Mouse (Mus musculus): Measurements from ENCODE around the gene 1700019D03Rik.
"Not testable (repeated sequence)": the region's sequence is repeated elsewhere in the genome, so short reads cannot be mapped to it uniquely, and the experiment has no call there.

Gene 1700019D03Rik

DNA sequence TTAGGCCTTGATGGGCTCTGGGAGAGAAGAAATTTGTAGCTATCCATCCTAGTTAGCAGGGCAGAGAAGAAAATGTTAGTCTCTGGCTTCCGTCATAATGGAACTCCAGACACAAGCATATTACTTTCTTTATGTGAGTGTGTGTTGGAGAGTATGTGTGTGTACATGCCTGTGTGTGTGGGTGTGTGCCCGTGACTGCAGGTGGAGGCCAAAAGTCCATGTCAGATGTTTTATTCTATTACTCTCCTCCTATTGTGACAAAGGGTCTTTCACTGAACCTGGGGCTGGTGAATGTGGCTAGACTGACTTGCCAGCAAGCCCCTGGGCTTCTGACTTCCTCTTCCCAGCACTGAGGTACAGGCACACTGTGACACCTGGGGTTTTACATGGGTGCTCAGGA lies 65.5 kb downstream of the 1700019D03Rik start:
- DNase-seq (ENCODE audit: low read depth, low spot score), result no peak

- DNase-seq (ENCODE audit: low read depth, low spot score), result no peak
Observed at GRCm38 (mm10) chr1:52953548-52953947, 66.4 kb downstream of the 1700019D03Rik start.

- peak; percentile 35 for DNase-seq (ENCODE audit: low read depth, low spot score)
Observed at GRCm38 (mm10) chr1:52952551-52953397, 67.2 kb downstream of the 1700019D03Rik start.

DNA sequence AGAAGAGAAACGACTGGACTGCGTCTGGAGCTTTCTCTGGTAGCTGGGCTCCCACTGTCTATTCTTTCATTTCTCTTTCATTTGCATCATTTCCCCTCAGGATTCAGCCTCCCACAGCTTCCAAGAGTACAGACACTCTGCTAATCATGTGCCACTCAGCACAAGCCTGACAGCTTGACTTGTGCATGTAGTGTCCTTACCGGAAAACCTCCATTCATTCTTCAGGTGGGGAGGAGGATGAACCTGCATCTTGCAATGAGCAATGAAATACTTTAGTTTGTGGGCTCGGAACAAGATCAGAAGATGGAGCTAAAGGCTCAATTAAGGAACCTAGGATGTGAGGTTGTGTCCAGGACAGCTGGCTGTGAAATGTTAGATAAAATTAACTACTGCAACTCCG lies 67.8 kb downstream of the 1700019D03Rik start:
- no peak for DNase-seq (ENCODE audit: low read depth, low spot score)

GRCm38 (mm10) chr1:52951146-52951868 lies 68.7 kb downstream of the 1700019D03Rik start:
- DNase-seq (ENCODE audit: low read depth, low spot score), result no peak

GRCm38 (mm10) chr1:52947895-52948294 lies 72.1 kb downstream of the 1700019D03Rik start:
- DNase-seq (ENCODE audit: low read depth, low spot score), result no peak

- DNase-seq (ENCODE audit: low read depth, low spot score), result no peak
Observed at GRCm38 (mm10) chr1:52939021-52939420, 81.0 kb downstream of the 1700019D03Rik start.

- no peak for DNase-seq (ENCODE audit: low read depth, low spot score)
Observed at GRCm38 (mm10) chr1:52934494-52934893, 85.5 kb downstream of the 1700019D03Rik start.

GRCm38 (mm10) chr1:52924482-52924881 lies 95.5 kb downstream of the 1700019D03Rik start:
- not testable (repeated sequence) for DNase-seq (ENCODE audit: low read depth, low spot score)

DNA sequence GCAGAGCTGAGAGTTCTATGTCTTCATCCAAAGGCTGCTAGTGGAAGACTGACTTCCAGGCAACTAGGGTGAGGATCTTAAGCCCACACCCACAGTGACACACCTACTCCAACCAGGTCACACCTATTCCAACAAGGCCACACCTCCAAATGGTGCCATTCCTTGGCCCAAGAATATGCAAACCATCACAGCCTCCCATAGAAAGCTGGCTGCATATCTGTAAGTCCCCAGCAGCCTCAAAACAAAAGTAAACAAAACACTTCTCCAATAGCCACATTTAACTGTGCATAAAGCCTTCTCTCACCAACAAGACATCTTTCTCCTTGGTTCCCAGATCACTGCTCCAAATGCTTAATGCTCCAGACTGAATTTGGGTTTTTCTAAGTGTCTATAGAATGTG lies 101.1 kb downstream of the 1700019D03Rik start:
- DNase-seq (ENCODE audit: low read depth, low spot score), result not testable (repeated sequence)

DNA sequence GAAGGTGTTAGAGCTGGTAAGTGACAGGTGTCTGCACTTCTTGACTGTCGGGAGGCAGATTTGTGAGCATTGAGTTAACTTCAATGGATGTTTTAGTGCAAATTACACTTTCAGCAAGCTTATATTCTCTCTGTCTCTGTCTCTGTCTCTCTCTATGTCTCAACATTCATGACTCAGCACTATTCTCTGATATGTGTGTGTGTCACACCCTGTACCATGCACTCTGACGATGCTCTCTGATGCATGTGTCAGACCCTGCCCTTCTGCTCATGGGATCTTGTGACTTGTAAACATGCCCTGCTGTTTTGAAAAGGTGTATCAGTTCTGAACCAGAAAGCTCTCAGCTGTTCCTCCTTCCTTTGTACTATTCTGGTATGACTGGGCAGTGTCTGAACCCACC lies 103.3 kb downstream of the 1700019D03Rik start:
- DNase-seq (ENCODE audit: low read depth, low spot score), result no peak

DNA sequence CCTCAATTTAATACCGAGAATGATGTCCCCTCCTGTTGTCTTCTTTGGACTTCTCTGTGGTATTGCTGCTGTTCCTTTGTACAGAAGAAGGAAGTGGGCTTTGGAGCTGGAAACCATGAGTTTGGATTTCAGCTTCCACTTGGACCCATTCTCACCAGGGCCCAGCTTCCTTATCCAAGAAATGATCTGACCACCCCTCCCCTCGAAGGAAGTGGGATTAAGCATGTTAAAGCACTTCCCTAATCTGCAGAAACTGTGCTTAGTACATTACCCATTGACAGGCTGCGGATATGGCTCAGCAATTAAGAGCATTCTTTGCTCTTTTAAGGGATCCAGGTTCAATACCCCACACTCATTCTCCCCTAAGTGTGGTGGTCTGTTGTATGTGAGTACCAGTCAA lies 110.2 kb downstream of the 1700019D03Rik start:
- DNase-seq (ENCODE audit: low read depth, low spot score), result no peak

- DNase-seq (ENCODE audit: low read depth, low spot score), result no peak
Observed at GRCm38 (mm10) chr1:52884208-52884607, 135.8 kb downstream of the 1700019D03Rik start.

Data from CD4-positive helper T cell, adult 2 months (primary cell).